Mouse (Mus musculus): ENCODE results near the gene Sh3gl2.

Gene Sh3gl2

DNA sequence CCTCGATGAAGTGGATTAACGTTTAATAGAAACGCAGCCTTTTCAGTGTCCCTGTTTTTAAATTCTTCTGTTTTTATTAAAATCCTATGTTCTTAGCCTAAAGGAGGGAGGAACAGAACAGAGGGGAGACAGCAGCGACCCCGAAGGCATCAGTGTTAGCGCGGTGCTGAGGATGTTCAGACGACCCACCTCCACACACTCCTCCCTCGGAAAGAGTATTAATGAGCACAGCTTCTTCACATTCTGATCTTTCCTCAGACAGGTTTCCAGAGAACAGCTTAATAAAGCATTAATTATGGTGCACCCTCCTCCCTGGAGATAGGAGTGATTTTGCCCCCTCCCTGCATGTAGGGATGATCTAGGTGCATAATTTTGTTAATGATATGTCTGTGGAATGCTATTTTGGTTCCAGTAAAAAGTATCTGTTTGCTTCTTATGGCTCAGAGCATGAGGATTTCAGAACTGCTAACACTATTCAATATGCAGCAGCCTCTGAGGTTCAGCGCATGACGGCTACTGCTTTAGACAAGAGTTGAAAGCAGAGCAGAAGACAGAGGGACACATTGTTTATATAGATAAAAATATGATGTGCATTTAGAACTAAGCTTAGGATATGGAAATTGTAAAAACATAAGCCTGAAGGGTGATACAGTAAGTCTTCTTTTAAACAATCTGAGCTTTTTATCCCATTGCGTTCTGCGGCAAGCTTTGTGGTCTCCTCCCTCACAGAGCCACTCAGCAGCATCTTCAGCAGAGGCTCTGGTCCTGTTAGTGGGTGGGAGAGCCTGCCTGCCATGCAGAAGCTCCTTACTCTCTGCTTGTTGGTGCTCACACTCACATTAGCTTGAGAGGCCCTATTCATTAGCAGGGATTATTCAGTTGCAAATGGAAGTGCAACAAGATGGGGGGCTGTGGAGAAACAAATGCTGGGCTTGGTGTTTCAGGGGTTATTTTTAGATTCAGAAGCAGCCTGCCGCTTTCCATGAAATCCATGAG lies 27.8 kb downstream of the Sh3gl2 start:
- DNase-seq (ENCODE audit: low read depth, low spot score): no peak

- no peak for DNase-seq (ENCODE audit: low read depth, low spot score)
Observed at GRCm38 (mm10) chr4:85241675-85242074, 36.7 kb downstream of the Sh3gl2 start.

- no peak for DNase-seq (ENCODE audit: low read depth, low spot score)
Observed at GRCm38 (mm10) chr4:85242562-85242961, 37.6 kb downstream of the Sh3gl2 start.

GRCm38 (mm10) chr4:85248673-85249072 lies 43.7 kb downstream of the Sh3gl2 start:
- no peak for DNase-seq (ENCODE audit: low read depth, low spot score)

GRCm38 (mm10) chr4:85250271-85250670 lies 45.3 kb downstream of the Sh3gl2 start:
- no peak for DNase-seq (ENCODE audit: low read depth, low spot score)

GRCm38 (mm10) chr4:85250786-85251185 lies 45.9 kb downstream of the Sh3gl2 start:
- no peak for DNase-seq (ENCODE audit: low read depth, low spot score)

DNA sequence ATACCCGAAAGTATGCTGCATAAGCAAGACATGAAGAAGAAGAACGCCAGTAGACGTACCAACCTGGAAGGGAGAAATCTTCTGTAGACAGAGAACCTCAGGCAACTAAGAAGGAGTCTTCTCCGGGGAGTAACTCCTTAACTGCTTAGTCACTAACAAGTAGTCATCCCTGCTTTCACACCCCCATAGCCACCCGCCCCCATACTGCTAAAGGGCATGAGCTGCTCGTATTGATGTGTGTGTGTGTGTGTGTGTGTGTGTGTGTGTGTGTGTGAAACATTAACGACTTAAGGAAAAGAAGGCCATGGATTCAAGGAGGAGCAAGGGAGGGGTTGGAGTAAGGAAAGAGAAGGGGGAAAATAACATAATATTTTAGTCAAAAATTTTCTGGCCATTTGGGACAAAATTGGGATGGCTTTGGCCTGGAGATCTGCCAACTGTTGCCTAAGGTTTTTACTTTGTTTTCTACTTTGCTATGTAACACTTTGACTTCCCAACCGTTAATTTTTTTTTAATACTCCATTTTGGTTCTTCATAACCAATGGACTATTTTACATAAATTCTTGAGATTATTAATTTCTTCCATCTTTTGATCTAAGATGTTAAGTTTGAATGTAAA lies 51.0 kb downstream of the Sh3gl2 start:
- DNase-seq (ENCODE audit: low read depth, low spot score): no peak

GRCm38 (mm10) chr4:85256461-85257202 lies 51.7 kb downstream of the Sh3gl2 start:
- no peak for DNase-seq (ENCODE audit: low read depth, low spot score)

- DNase-seq (ENCODE audit: low read depth, low spot score): no peak
Observed at GRCm38 (mm10) chr4:85257771-85258341, 52.9 kb downstream of the Sh3gl2 start.

DNA sequence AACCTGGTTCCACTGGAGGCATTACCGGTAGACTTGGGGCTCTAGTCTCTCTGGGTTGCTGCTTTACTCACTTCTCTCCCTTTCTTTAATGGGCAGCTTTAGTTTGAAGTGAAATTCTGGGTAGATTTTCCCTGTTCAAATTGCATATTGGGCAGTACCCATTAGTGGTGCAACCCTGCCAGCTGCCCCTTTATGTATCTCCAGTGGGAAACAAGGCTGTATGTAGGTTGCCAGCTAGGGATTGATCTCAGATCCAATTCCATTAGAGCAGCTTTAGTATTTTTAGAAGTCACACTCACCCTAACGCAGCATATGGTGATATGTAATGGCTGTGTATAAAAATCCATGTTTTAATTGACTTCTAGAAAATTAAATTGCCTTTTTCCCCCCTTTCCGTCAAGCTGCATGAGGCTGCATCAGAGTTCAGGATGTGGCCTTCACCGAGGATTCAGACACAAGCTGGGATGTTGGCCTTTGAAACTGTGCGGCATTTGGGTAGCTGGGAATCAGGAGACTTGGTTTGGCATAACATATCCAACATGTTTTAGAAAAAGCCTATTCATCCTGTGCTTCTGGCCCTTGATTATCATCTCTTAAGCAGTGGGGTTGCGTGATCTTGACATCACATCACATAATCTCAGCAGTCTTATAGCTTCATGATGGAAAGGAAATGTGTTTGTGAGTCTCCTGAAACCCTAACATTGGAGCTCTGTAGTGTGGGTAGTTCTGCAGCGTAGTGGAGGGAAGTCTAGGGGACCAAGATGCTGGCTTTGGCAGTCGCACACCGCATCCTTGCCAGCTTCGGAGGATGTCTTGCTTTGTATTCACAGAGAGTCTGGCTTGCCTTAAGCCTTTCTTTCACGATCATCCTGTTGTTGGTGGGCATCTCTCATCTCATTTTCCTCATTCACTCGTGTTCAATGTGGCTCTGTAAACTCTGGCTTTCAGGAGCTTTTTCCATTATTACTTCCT lies 56.0 kb downstream of the Sh3gl2 start:
- no peak for DNase-seq (ENCODE audit: low read depth, low spot score)

GRCm38 (mm10) chr4:85262146-85262545 lies 57.2 kb downstream of the Sh3gl2 start:
- DNase-seq (ENCODE audit: low read depth, low spot score): no peak

GRCm38 (mm10) chr4:85262606-85263005 lies 57.7 kb downstream of the Sh3gl2 start:
- DNase-seq (ENCODE audit: low read depth, low spot score): no peak

DNA sequence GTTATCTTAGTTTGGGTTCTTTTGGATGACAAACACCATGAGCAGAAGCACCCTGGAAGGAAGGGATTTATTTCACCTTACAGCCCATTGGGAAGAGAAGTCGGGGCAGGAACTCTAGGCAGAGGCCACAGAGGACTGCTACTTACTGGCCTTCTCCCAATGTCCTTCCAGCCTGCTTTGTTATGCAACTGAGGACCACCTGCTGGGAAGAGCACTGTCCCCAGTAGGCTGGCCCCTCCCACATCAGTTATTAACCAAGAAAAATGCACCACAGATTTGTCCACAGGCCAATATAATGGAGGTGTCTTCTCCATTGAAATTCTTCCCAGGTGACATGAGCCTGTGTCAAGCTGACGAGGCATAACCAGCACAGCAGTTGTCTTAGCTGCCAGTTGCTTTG lies 62.5 kb downstream of the Sh3gl2 start:
- DNase-seq (ENCODE audit: low read depth, low spot score): no peak

- no peak for DNase-seq (ENCODE audit: low read depth, low spot score)
Observed at GRCm38 (mm10) chr4:85272877-85273276, 68.0 kb downstream of the Sh3gl2 start.

DNA sequence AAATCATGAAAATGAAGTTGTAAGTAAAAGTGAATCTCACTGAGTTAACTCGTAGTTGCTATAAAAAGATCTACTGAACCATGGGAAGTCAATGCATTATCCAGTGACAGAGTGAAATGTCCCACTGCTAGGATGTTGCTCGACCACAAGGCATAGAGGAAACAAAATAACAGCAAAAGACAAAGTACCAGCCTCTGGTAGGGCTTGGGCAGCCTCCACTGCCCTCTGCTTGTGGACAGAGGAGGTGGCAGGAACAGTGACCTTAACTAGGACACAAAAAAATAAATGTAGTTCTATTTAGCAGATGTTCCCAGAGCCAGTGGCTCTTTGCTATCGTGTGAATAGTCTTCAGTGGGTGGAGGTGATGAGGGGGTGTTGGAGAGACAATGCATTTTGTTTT lies 68.5 kb downstream of the Sh3gl2 start:
- no peak for DNase-seq (ENCODE audit: low read depth, low spot score)

DNA sequence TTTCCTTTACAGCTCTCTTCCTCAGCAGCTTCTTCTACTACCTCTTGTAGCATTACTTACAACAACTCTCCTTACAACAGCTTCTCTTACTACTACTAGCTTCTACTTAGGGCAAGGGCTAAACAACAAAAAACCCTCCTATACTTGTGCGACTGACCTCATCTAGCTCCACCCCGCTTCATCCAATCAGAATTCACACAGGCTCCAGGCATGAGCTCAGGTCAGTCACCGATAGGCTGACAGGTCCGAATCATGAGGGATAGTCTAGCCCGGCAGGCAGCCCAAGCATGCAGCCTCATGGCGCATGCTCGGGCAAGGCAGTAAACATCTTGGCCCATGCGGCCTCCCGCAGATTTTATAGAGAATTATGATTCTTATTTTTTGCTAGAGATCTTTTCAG lies 78.2 kb downstream of the Sh3gl2 start:
- no peak for DNase-seq (ENCODE audit: low read depth, low spot score)

- no peak for DNase-seq (ENCODE audit: low read depth, low spot score)
Observed at GRCm38 (mm10) chr4:85289990-85290389, 85.1 kb downstream of the Sh3gl2 start.

GRCm38 (mm10) chr4:85291296-85291695 lies 86.4 kb downstream of the Sh3gl2 start:
- no peak for DNase-seq (ENCODE audit: low read depth, low spot score)

DNA sequence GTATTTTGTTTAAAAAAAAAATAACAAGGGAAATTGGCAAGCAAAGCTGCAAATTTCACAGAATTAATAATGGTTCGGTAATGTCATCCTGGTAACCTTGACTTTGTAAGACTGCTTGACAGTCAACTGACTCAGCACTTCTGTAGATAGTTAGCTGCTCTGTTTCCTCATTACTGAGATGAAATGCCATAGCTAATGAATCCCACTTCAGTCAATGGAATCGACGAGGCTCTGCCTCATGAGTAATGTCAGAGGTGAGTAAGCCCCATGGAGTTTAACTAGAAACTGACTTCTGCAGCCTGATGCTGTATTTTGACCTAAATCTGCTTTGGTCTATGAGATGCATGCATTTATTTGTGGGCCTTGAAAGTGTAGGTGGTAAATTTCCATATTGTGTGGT lies 88.4 kb downstream of the Sh3gl2 start:
- no peak for DNase-seq (ENCODE audit: low read depth, low spot score)

GRCm38 (mm10) chr4:85300610-85301405 lies 95.9 kb downstream of the Sh3gl2 start:
- no peak for DNase-seq (ENCODE audit: low read depth, low spot score)
